Mouse (Mus musculus) heart, adult 2 months (tissue): Measurements from ENCODE around the gene Ppm1d. TPM values are rescaled to one million over a fixed set of nuclear protein-coding genes. Genes with fewer than 3 reads are reported as not detected.

Source experiments
- DNase-seq, 2 experiments: peaks; one replicate each; pipeline ENCODE4 v3.0.0; 2021
- H3K27ac ChIP-seq: fragments of 200-600 bp; 2 replicates; pipeline ENCODE4 v1.8.1; 2022
- H3K27me3 ChIP-seq: fragments of 200-500 bp; 2 replicates; pipeline ENCODE4 v1.6.1; 2012; ENCODE audit warnings: mild to moderate bottlenecking, low read length, inconsistent platforms, mixed read lengths; ENCODE audit not compliant: control insufficient read depth, insufficient read depth
- H3K36me3 ChIP-seq: fragments of 200-500 bp; 2 replicates; pipeline ENCODE4 v1.6.1; 2012; ENCODE audit warnings: low read length, inconsistent platforms; ENCODE audit not compliant: control insufficient read depth, insufficient read depth
- H3K4me1 ChIP-seq: fragments of 200-500 bp; 2 replicates; pipeline ENCODE4 v1.6.1; 2011; ENCODE audit warnings: low read length; ENCODE audit not compliant: control insufficient read depth, insufficient read depth
- H3K4me3 ChIP-seq: fragments of 200-600 bp; 2 replicates; pipeline ENCODE4 v1.8.1; 2022
- H3K79me2 ChIP-seq: fragments of 200-500 bp; replicated peaks from 2 replicates; pipeline ENCODE4 v1.6.1; 2012; ENCODE audit warnings: mild to moderate bottlenecking, inconsistent platforms, low read length, moderate library complexity, mixed read lengths; ENCODE audit not compliant: control insufficient read depth, insufficient read depth
- H3K9ac ChIP-seq: fragments of 200-500 bp; 2 replicates; pipeline ENCODE4 v1.6.1; 2012; ENCODE audit warnings: low read depth, mild to moderate bottlenecking, control low read depth, inconsistent platforms, low read length, mixed read lengths
- CTCF ChIP-seq: fragments of 200-600 bp; IDR thresholded peaks from 2 replicates; pipeline ENCODE4 v1.8.1; 2022; ENCODE audit warnings: antibody characterized with exemption, mild to moderate bottlenecking, moderate library complexity
- EP300 ChIP-seq: fragments of 200-500 bp; IDR thresholded peaks from 2 replicates; pipeline ENCODE4 v1.6.1; 2011; ENCODE audit warnings: low read depth, low read length, control low read depth; ENCODE audit not compliant: insufficient read depth
- POLR2A ChIP-seq: fragments of 200-500 bp; IDR thresholded peaks from 2 replicates; pipeline ENCODE4 v1.6.1; 2011; ENCODE audit warnings: mild to moderate bottlenecking, low read depth, low read length, control low read depth; ENCODE audit not compliant: insufficient read depth
- WGBS: fragments of 180-500 bp; shearing (Covaris S2); methylation state at CpG from one replicate; pipeline ENCODE4 v1.1.7; 2018; 5-methylcytosine and 5-hydroxymethylcytosine counted together
- intact Hi-C: fragments of 180-260 bp; cut with DNase I; formaldehyde crosslinking; loops from one replicate; pipeline ENCODE4 v1.15.1; 2025
- polyA plus RNA-seq: library from polyadenylated mRNA; depleted of rRNA; stranded (reverse); fragments of >200 nt; gene quantifications from 2 replicates; pipeline ENCODE4 v1.2.3, GENCODE M21; 2012
- total RNA-seq, 2 experiments: library from RNA; stranded (reverse); gene quantifications; 2 replicates each; pipeline ENCODE4 v1.2.3; 2021

The Ppm1d gene
- total and polyA plus RNA-seq, 3 experiments: 2.9 to 10.2 (median 6.8) TPM

- DNase-seq: no peak
- Histone ChIP-seq H3K36me3 (peaks cover 7% of the 10 kb centered on the region; the same call in 1 of the 2 replicates), H3K4me3 (peak overlapping the region; percentile 8; the same call in 1 of the 2 replicates), H3K9ac (peak overlapping the region; percentile 16; the same call in 1 of the 2 replicates), H3K4me1 (peaks cover 4% of the 10 kb centered on the region), H3K79me2 (peaks cover 2% of the 10 kb centered on the region; the same call in 1 of the 2 replicates), H3K27ac (peak overlapping the region; percentile 60), H3K27me3 (no peaks in the 10 kb centered on the region)
- 86% methylated on average over 3 of the region's 3 CpGs for WGBS
- no peak for TF ChIP-seq CTCF
- no peak for TF ChIP-seq POLR2A
- TF ChIP-seq EP300: no peak
- intact Hi-C loops: no loop called here
These were observed 2.3 kb downstream of the Ppm1d start for GRCm38 (mm10) chr11:85313361-85313760.

DNA sequence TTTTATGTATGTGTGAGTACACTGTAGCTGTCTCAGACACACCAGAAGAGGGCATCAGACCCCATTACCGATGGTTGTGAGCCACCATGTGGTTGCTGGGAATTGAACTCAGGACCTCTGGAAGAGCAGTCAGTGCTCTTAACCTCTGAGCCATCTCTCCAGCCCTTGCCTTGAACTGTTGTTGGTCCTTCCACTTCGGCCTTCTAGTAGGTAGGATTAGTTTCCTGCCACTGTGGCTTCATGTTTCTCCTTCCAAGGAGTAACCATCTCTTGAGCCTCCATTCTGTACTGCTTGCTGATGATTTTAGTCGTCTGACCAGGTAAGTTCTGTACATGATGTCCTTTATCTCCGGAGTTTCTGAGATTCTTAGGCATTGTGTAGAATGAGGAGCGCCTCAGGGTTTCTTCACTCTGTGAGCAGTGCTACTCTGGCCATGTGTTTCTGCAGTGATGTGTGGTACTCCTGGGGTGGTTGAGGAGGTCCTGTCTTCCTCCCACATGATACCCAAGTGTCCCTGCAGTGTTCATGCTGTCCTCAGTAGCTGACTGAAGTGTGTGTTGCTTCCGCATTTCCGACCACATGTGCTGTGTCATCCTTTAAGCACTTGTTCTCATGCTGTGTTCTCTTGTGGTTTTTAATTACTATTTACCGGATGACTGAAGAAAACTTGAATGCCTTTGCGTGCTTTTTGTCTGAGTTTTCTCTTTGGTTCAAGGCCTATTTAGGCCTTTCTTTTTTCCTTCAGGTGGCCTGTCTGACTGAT, 12.7 kb downstream of the Ppm1d start:
- H3K36me3 ChIP-seq: no peaks in the 10 kb centered on the region; the same call in none of the 2 replicates
- DNase-seq: peak in 1 of 2 experiments; percentile 14
- H3K9ac ChIP-seq: no peak overlapping the region
- 81% methylated on average over 9 of the region's 9 CpGs for WGBS
- TF ChIP-seq POLR2A (no peak), CTCF (no peak), EP300 (no peak)
- no peaks in the 10 kb centered on the region for H3K27me3 ChIP-seq
- intact Hi-C loops: no loop called here
- peaks cover 4% of the 10 kb centered on the region; the same call in 1 of the 2 replicates for H3K79me2 ChIP-seq
- no peak overlapping the region for H3K4me3 ChIP-seq
- H3K27ac ChIP-seq: no peak overlapping the region
- H3K4me1 ChIP-seq: no peaks in the 10 kb centered on the region; the same call in none of the 2 replicates

- no peak overlapping the region for H3K27ac ChIP-seq
- no peak for DNase-seq
- H3K9ac ChIP-seq: no peak overlapping the region
- H3K27me3 ChIP-seq: no peaks in the 10 kb centered on the region
- TF ChIP-seq EP300 (no peak), POLR2A (no peak), CTCF (no peak)
- no peak overlapping the region for H3K4me3 ChIP-seq
- H3K36me3 ChIP-seq: peaks cover 6% of the 10 kb centered on the region
- H3K4me1 ChIP-seq: no peaks in the 10 kb centered on the region; the same call in 1 of the 2 replicates
- 93% methylated on average over 3 of the region's 3 CpGs for whole genome bisulfite sequencing
- intact Hi-C loops: no loop called here
- H3K79me2 ChIP-seq: peaks cover 3% of the 10 kb centered on the region; the same call in 1 of the 2 replicates
These were observed 17.7 kb downstream of the Ppm1d start for GRCm38 (mm10) chr11:85328717-85329116.

DNA sequence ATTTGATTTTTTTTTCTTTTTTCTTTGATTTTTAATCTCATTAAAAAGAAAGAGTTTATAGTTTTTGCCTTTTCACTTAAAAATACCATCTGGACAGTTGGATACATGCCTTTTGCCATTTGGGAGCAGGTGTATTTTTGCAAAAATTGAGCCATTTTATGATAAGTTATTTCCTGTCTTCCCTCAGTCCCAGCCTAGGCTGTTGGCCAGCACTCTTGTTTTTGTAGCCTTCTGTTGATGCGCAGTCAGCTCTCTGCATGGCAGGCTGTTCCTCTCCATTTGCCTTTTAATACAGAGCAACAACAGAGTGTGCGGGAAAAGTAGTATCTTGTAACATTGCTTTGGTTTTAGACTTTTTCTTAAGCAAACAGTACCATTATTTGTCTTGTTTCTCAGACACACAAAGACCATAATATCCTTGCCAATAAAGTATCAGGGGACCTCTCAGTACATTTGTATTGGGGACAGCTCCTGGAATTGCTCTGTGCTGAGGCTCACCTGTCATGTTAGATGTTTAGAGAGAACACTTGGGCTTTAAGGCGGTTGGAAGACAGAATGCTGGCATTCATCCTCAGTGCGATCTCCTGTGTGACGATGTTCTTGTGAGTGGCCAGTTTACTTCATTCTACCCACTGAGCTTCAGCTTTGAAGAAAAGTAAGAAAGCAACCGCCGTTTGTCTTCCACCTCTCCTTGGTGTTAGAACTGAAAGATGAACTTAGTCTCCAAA, 18.3 kb downstream of the Ppm1d start:
- intact Hi-C loops: no loop called here
- H3K27ac ChIP-seq: peak overlapping the region; percentile 42
- 76% methylated on average over 7 of the region's 7 CpGs for WGBS
- H3K4me1 ChIP-seq: no peaks in the 10 kb centered on the region; the same call in 1 of the 2 replicates
- DNase-seq: peak; percentile 41 to 45
- H3K36me3 ChIP-seq: peaks cover 6% of the 10 kb centered on the region
- H3K4me3 ChIP-seq: no peak overlapping the region
- no peaks in the 10 kb centered on the region for H3K27me3 ChIP-seq
- TF ChIP-seq CTCF: no peak
- no peak for TF ChIP-seq EP300
- TF ChIP-seq POLR2A: no peak
- no peak overlapping the region for H3K9ac ChIP-seq
- H3K79me2 ChIP-seq: peaks cover 4% of the 10 kb centered on the region; the same call in 1 of the 2 replicates

DNA sequence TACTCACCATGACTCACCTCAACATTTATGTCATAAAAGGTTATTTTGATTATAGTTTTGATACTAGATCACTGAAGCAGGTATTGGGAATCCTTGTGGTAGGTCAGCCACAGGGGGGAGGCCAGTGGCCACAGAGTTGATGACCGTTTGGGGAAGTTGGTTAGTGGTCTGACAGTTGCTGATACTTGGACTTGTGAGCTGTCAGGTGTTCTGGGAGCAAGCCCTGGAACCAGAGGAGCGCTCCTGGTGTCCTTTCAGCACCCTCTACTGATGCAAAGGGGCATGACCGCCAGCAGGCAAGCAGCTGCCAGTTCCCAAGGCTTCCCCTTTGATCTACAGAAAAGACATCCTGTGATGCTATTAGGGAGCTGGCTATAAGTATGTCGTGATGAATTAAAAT, 23.7 kb downstream of the Ppm1d start:
- no peak overlapping the region for H3K9ac ChIP-seq
- no peak overlapping the region for H3K27ac ChIP-seq
- H3K36me3 ChIP-seq: peaks cover 1% of the 10 kb centered on the region; the same call in 1 of the 2 replicates
- H3K79me2 ChIP-seq: peaks cover 1% of the 10 kb centered on the region; the same call in 1 of the 2 replicates
- peak; percentile 47 to 58 for DNase-seq
- H3K4me3 ChIP-seq: no peak overlapping the region
- no peaks in the 10 kb centered on the region; the same call in 1 of the 2 replicates for H3K4me1 ChIP-seq
- no peak for TF ChIP-seq POLR2A
- TF ChIP-seq CTCF: peak; percentile 86
- TF ChIP-seq EP300: 0 out of 2 replicates have a peak, but pooled peaks have one; percentile 42
- no peaks in the 10 kb centered on the region for H3K27me3 ChIP-seq
- WGBS: 39% methylated on average over 4 of the region's 4 CpGs
- intact Hi-C loops: loop anchor here (2.0 to 5.0 kb wide), 2 partner anchors 64 to 162 kb away; partner anchors contain the start of gene 1700125H20Rik
